Mouse (Mus musculus): ENCODE results near the gene Perm1. TPM values are rescaled to one million over a fixed set of nuclear protein-coding genes. Genes with fewer than 3 reads are reported as not detected.

The Perm1 gene
- polyA plus RNA-seq, 1 experiment from 2014 or later = 0.99 TPM

DNA sequence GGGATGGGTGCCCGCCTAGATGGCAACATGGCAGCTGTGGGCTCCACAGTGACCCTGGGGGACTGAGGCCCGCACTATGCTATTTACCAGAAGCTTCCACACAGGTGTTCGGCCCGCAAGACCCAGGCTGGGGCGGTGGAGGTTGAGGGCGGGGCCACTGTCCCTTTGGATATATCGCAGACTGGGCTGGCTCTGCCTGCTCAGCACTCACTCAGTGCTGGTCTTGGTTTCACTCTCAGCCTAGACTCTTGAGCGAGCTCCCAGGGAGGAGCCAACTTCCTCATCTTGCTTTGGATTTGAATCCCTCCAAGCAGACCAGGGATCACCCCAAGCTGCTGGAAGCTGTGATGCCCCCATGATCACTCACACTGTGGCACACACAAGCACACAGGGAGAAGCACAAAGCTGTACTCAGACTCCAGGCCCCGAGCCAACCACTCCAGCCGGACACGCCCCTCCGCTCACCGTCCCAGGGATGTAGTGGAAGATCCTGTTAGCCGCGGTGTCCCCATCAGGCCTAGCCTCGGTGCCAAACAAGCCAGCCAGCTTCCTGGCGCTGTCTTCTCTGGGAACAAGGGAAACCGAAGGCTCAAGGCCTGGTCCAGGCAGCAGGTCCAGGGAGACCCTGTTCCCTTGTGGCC, 12.2 kb downstream of the Perm1 start:
- H3K27me3 ChIP-seq (replicated peaks; ENCODE audit: control insufficient read depth, insufficient read depth, low read length) = no peaks in the 10 kb centered on the region
- H3K27ac ChIP-seq (ENCODE audit: low read depth, low read length) = no peak overlapping the region
- H3K36me3 ChIP-seq (ENCODE audit: control insufficient read depth, insufficient read depth, low read length) = peaks cover 37% of the 10 kb centered on the region
- 0 out of 2 replicates have a peak overlapping the region, but pooled peaks have one; percentile 3 for H3K4me2 ChIP-seq (ENCODE audit: low read length)
- 31% methylated on average over 18 of the region's 18 CpGs for WGBS
- DNase-seq (ENCODE audit: low spot score) = peak; percentile 25
- no peak overlapping the region for H3K4me3 ChIP-seq (ENCODE audit: low read depth, low read length)
- H3K4me1 ChIP-seq (ENCODE audit: control insufficient read depth, insufficient read depth, low read length) = no peaks in the 10 kb centered on the region
- H3K9me3 ChIP-seq (replicated peaks; ENCODE audit: control insufficient read depth, low read length) = no peaks in the 10 kb centered on the region
- ATAC-seq = peak; percentile 35; the same call in 1 of the 2 replicates
- no peak overlapping the region for H3K9ac ChIP-seq (ENCODE audit: low read length)

DNA sequence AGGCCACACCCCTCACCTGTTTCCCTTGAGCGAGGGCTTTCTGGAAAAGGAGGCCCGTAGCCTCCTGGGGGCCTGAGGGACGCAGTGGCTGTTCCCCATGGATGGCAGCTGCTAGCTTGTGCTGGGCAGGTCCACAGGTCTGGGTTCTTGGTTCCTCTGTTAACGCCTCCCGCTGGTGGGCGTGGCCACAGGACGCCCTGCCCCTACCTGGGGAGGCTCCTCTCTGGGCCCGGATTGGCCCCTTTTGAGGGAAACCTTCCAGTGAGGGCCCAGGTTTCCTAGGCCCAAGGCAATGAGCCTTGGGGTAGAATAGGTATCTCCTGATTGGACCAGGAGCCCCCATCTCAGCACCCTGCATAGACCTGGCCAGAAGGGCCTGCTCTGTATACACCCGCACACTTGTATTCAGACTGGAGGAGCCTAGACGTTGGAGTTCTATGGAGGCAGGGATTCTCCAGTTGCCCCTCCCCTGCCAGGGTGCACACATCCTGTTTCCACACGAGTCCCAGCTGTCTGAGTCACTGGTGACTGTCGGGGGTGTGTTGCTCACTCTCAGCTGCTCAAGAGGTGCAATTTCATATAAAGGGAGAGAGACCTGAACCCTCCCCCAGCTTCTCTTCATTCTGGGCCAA, 12.8 kb downstream of the Perm1 start:
- 0 out of 2 replicates have a peak overlapping the region, but pooled peaks have one; percentile 3 for H3K4me2 ChIP-seq (ENCODE audit: low read length)
- no peak overlapping the region for H3K4me3 ChIP-seq (ENCODE audit: low read depth, low read length)
- no peaks in the 10 kb centered on the region for H3K27me3 ChIP-seq (replicated peaks; ENCODE audit: control insufficient read depth, insufficient read depth, low read length)
- peaks cover 2% of the 10 kb centered on the region; the same call in 1 of the 2 replicates for H3K4me1 ChIP-seq (ENCODE audit: control insufficient read depth, insufficient read depth, low read length)
- DNase-seq (ENCODE audit: low spot score) (no peak), ATAC-seq (peak; percentile 55)
- H3K36me3 ChIP-seq (ENCODE audit: control insufficient read depth, insufficient read depth, low read length) = peaks cover 41% of the 10 kb centered on the region
- no peak overlapping the region for H3K9ac ChIP-seq (ENCODE audit: low read length)
- H3K9me3 ChIP-seq (replicated peaks; ENCODE audit: control insufficient read depth, low read length) = no peaks in the 10 kb centered on the region
- 24% methylated on average over 12 of the region's 12 CpGs for WGBS
- no peak overlapping the region for H3K27ac ChIP-seq (ENCODE audit: low read depth, low read length)

DNA sequence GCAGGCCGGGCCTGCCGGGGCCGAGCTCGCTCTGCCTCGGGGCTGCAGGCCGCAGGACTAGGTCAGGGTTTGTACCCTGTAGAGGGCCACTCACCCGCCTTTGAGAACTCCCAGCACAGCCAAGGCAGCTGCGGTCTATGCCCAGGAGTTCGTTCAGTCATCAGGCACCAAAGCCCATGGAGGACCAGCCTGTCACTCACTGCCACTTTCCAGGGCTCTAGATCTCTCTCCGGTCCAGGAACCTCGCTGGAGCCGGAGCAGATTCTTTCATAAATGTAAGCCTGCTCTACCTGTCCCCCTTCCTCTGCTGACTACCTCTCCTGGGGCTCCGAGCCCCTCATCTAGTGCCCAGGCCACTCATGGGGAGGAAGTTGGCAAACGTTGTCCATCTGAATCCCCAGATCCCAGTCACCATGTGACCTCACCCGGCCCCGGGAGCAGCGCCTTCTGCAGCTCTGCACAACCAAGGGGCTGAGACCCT, 18.4 kb downstream of the Perm1 start:
- Histone ChIP-seq H3K36me3 (ENCODE audit: control insufficient read depth, insufficient read depth, low read length) (peaks cover 59% of the 10 kb centered on the region), H3K27me3 (replicated peaks; ENCODE audit: control insufficient read depth, insufficient read depth, low read length) (no peaks in the 10 kb centered on the region), H3K9me3 (replicated peaks; ENCODE audit: control insufficient read depth, low read length) (no peaks in the 10 kb centered on the region), H3K4me2 (ENCODE audit: low read length) (peak overlapping the region; percentile 88), H3K9ac (ENCODE audit: low read length) (peak overlapping the region; percentile 83), H3K27ac (ENCODE audit: low read depth, low read length) (peak overlapping the region; percentile 80; the same call in 1 of the 2 replicates), H3K4me1 (ENCODE audit: control insufficient read depth, insufficient read depth, low read length) (peaks cover 7% of the 10 kb centered on the region; the same call in 1 of the 2 replicates), H3K4me3 (ENCODE audit: low read depth, low read length) (peak overlapping the region; percentile 94)
- WGBS = under 1% methylated on average over 17 of the region's 17 CpGs
- ATAC-seq (no peak), DNase-seq (ENCODE audit: low spot score) (no peak)

DNA sequence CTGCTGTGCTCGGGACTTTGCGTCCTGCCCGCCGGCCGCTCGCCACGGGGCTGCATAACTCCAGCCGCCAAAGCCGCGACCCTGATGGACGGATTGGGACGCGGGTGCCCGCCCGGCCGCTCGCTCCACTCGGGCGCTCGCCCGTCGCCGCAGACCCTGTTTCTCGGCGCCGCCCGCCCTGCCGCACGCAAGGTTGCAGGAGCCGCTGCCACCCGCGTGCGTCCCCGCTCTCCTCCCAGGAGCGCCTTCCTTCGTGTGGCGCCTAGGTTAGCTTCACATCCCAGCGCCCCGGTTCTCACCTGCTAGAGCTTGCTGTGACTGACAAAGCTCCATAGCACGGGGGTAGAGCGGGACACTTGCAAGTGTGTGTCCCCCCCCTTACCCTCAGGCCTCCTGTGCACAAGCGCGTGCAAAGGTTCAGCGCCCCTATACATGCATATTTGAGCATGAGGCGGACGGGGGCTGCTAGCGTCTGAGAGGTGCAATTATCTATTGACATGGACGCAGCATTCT, 19.1 kb downstream of the Perm1 start, which contains the start of gene Plekhn1:
Plekhn1 (minus strand) TSS at position 157 of the 513 bp plus-strand sequence.
- ATAC-seq = peak; percentile 58
- under 1% methylated on average over 38 of the region's 48 CpGs for WGBS

DNA sequence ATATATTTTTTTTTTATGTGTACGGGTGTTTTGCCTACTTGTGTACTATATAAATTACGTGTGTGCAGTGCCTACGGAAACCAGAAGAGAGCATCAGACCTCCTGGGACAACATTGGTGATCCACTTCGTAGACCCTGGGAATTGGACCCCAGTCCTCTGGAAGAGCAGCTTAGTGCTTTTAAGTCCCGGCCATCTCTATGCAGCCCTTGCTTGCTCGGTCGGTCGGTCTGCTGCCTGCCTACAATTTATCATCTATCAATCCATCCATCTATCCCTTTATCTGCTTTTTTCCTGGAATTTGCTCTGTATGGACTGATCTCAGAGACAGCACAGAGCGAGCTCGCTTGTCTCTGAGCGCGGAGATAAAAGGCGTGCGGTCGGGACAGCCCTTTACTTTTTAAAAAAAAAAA, 19.7 kb downstream of the Perm1 start:
- Histone ChIP-seq H3K4me2 (ENCODE audit: low read length) (peak overlapping the region; percentile 88), H3K4me1 (ENCODE audit: control insufficient read depth, insufficient read depth, low read length) (peaks cover 7% of the 10 kb centered on the region; the same call in 1 of the 2 replicates), H3K4me3 (ENCODE audit: low read depth, low read length) (peak overlapping the region; percentile 94), H3K27ac (ENCODE audit: low read depth, low read length) (peak overlapping the region; percentile 85), H3K36me3 (ENCODE audit: control insufficient read depth, insufficient read depth, low read length) (peaks cover 60% of the 10 kb centered on the region), H3K27me3 (replicated peaks; ENCODE audit: control insufficient read depth, insufficient read depth, low read length) (no peaks in the 10 kb centered on the region), H3K9me3 (replicated peaks; ENCODE audit: control insufficient read depth, low read length) (no peaks in the 10 kb centered on the region), H3K9ac (ENCODE audit: low read length) (peak overlapping the region; percentile 71)
- DNase-seq (ENCODE audit: low spot score) (peak; percentile 88), ATAC-seq (peak; percentile 45)
- WGBS = under 1% methylated on average over 15 of the region's 15 CpGs

More for the DNA sequence above, 19.1 kb downstream of the Perm1 start, which contains the start of gene Plekhn1:
- Histone ChIP-seq H3K27me3 (replicated peaks; ENCODE audit: control insufficient read depth, insufficient read depth, low read length) (no peaks in the 10 kb centered on the region), H3K9ac (ENCODE audit: low read length) (peak within 1 kb of the TSS; percentile 83), H3K4me2 (ENCODE audit: low read length) (peak within 1 kb of the TSS; percentile 88), H3K4me1 (ENCODE audit: control insufficient read depth, insufficient read depth, low read length) (peaks cover 7% of the 10 kb centered on the region; the same call in 1 of the 2 replicates), H3K36me3 (ENCODE audit: control insufficient read depth, insufficient read depth, low read length) (peaks cover 60% of the 10 kb centered on the region), H3K27ac (ENCODE audit: low read depth, low read length) (peak within 1 kb of the TSS; percentile 85), H3K9me3 (replicated peaks; ENCODE audit: control insufficient read depth, low read length) (no peaks in the 10 kb centered on the region), H3K4me3 (ENCODE audit: low read depth, low read length) (peak within 1 kb of the TSS; percentile 94)
- DNase-seq (ENCODE audit: low spot score) = peak; percentile 84

DNA sequence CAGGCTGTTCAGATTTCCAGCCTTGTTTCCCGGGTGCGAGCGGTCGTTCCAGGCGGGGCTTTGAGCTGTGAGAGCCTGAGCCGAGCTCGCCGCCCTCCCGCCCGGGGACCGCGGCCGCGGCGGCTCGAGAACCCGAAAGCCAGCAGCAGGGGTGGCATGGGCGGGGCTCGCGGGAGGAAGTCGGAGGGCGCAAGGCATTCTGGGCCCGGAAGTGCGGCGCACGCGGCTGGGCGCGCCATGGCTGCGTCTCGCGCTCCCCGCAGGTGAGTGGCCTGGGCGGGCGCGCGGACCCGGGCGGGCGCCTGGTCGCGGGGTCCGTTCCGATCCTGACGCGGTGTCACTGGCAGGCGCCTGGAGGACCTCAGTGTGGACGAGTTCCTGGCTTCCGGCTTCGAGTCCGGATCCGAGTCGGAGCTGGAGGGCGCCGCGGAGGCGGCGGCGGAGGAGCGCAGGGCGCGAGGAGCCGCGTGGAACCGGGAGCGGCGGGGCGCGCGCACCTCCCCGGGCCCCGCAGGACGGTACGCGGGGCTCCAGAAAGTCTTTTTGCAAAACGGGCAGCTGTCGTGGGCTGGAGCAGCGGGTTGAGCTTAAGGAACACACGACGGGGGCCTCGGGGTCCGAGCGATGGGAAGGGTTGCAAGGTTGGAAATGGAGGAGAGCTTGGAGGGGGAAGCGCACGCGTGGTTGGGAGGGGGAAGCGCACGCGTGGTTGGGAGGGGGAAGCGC, 20.3 kb downstream of the Perm1 start, which contains the start of gene Noc2l:
Noc2l (plus strand) TSS at position 203 of the 726 bp plus-strand sequence.
- H3K9ac ChIP-seq (ENCODE audit: low read length) = peak within 1 kb of the TSS; percentile 83
- H3K27ac ChIP-seq (ENCODE audit: low read depth, low read length) = peak within 1 kb of the TSS; percentile 85
- ATAC-seq (peak; percentile 92), DNase-seq (ENCODE audit: low spot score) (peak; percentile 95)
- H3K36me3 ChIP-seq (ENCODE audit: control insufficient read depth, insufficient read depth, low read length) = peaks cover 60% of the 10 kb centered on the region
- H3K4me1 ChIP-seq (ENCODE audit: control insufficient read depth, insufficient read depth, low read length) = peaks cover 7% of the 10 kb centered on the region; the same call in 1 of the 2 replicates
- peak within 1 kb of the TSS; percentile 88 for H3K4me2 ChIP-seq (ENCODE audit: low read length)
- H3K4me3 ChIP-seq (ENCODE audit: low read depth, low read length) = peak within 1 kb of the TSS; percentile 94
- H3K9me3 ChIP-seq (replicated peaks; ENCODE audit: control insufficient read depth, low read length) = no peaks in the 10 kb centered on the region
- WGBS = under 1% methylated on average over 79 of the region's 90 CpGs
- H3K27me3 ChIP-seq (replicated peaks; ENCODE audit: control insufficient read depth, insufficient read depth, low read length) = no peaks in the 10 kb centered on the region

DNA sequence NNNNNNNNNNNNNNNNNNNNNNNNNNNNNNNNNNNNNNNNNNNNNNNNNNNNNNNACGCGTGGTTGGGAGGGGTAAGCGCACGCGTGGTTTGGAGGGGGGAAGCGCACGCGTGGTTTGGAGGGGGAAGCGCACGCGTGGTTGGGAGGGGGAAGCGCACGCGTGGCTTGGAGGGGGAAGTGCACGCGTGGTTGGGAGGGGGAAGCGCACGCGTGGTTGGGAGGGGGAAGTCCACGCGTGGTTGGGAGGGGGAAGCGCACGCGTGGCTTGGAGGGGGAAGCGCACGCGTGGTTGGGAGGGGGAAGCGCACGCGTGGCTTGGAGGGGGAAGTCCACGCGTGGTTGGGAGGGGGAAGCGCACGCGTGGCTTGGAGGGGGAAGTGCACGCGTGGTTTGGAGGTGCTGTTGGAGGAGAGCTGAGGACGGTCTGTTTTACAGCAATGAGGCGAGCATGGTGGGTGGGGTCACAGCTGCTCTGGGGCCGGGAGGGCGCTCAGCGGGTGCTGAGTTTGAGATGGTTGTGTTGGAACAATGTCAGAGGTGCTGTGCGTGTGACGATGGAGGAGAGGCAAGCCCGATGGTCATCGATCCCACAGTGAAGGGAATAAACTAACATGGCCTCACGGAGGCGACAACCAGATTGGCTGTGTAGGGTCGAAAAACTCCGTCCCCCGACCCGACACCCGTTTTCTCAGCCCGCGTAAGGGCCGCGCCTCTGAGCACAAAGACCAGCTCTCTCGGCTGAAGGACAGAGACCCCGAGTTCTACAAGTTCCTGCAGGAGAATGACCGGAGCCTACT, 21.2 kb downstream of the Perm1 start:
- DNase-seq (ENCODE audit: low spot score) = no peak

More for the DNA sequence above, 21.2 kb downstream of the Perm1 start:
- Histone ChIP-seq H3K9me3 (replicated peaks; ENCODE audit: control insufficient read depth, low read length) (no peaks in the 10 kb centered on the region), H3K9ac (ENCODE audit: low read length) (peak overlapping the region; percentile 71), H3K4me2 (ENCODE audit: low read length) (peak overlapping the region; percentile 88), H3K36me3 (ENCODE audit: control insufficient read depth, insufficient read depth, low read length) (peaks cover 60% of the 10 kb centered on the region), H3K4me3 (ENCODE audit: low read depth, low read length) (peak overlapping the region; percentile 94), H3K27ac (ENCODE audit: low read depth, low read length) (peak overlapping the region; percentile 27; the same call in 1 of the 2 replicates), H3K4me1 (ENCODE audit: control insufficient read depth, insufficient read depth, low read length) (peaks cover 7% of the 10 kb centered on the region; the same call in 1 of the 2 replicates), H3K27me3 (replicated peaks; ENCODE audit: control insufficient read depth, insufficient read depth, low read length) (no peaks in the 10 kb centered on the region)
- 26% methylated on average over 54 of the region's 60 CpGs for WGBS
- ATAC-seq = no peak
